Mouse (Mus musculus) stomach, postnatal 0 days (tissue): ENCODE data around the gene Katnbl1. TPM values are rescaled to one million over a fixed set of nuclear protein-coding genes. Genes with fewer than 3 reads are reported as not detected.

Experiments
- ATAC-seq: fragments of 200-750 bp; cut with Nextera tagmentation; 2 replicates; pipeline ENCODE4 v1.8.0; 2017; ENCODE audit not compliant: low FRiP score, low TSS enrichment
- DNase-seq: peaks from one replicate; pipeline ENCODE4 v3.0.0-alpha.2; 2016; ENCODE audit warnings: low spot score
- H3K27ac ChIP-seq: fragments of 300-500 bp; sonication (generic); replicated peaks from 2 replicates; pipeline ENCODE4 v1.5.1; 2014; ENCODE audit warnings: mild to moderate bottlenecking, control low read depth
- H3K27me3 ChIP-seq: fragments of 300-500 bp; sonication (generic); 2 replicates; pipeline ENCODE4 v1.6.1; 2014; ENCODE audit warnings: low read length; ENCODE audit not compliant: control insufficient read depth, insufficient read depth
- H3K36me3 ChIP-seq: fragments of 300-500 bp; sonication (generic); 2 replicates; pipeline ENCODE4 v1.6.1; 2014; ENCODE audit warnings: low read length, mixed read lengths; ENCODE audit not compliant: control insufficient read depth, insufficient read depth
- H3K4me1 ChIP-seq: fragments of 300-500 bp; sonication (generic); replicated peaks from 2 replicates; pipeline ENCODE4 v1.6.1; 2014; ENCODE audit warnings: antibody characterized with exemption; ENCODE audit not compliant: control insufficient read depth, insufficient read depth
- H3K4me2 ChIP-seq: fragments of 300-500 bp; sonication (generic); replicated peaks from 2 replicates; pipeline ENCODE4 v1.6.1; 2014; ENCODE audit warnings: low read depth, mild to moderate bottlenecking, control low read depth, moderate library complexity
- H3K4me3 ChIP-seq: fragments of 300-500 bp; sonication (generic); 2 replicates; pipeline ENCODE4 v1.5.1; 2014; ENCODE audit warnings: low read depth, low read length, control low read depth
- H3K9ac ChIP-seq: fragments of 300-500 bp; sonication (generic); 2 replicates; pipeline ENCODE4 v1.6.1; 2014; ENCODE audit warnings: mild to moderate bottlenecking, low read length, control low read depth, mixed read lengths
- H3K9me3 ChIP-seq: fragments of 300-500 bp; sonication (generic); 2 replicates; pipeline ENCODE4 v1.6.1; 2016; ENCODE audit warnings: low read length; ENCODE audit not compliant: control insufficient read depth
- CTCF ChIP-seq: IDR thresholded peaks from 2 replicates; pipeline ENCODE4 v1.5.1; 2016; ENCODE audit warnings: antibody characterized with exemption, low read depth, mild to moderate bottlenecking, moderate library complexity
- EP300 ChIP-seq: optimal IDR thresholded peaks from 2 replicates; pipeline ENCODE3; 2016; ENCODE audit warnings: antibody characterized with exemption
- WGBS: fragments of 180-500 bp; shearing (Covaris S2); extraction: QIAGEN DNeasy Blood & Tissue Kit; methylation state at CpG from one replicate; pipeline ENCODE4 v1.1.7; 2014; 5-methylcytosine and 5-hydroxymethylcytosine counted together
- polyA plus RNA-seq: library from polyadenylated mRNA; unstranded; fragments of >200 nt; fragmentation: Nextera tagmentation; extraction: Ambion mirVana; gene quantifications from 2 replicates; pipeline ENCODE4 v1.2.1, GENCODE M21; 2015

Katnbl1 gene
- 25.8 and 26.4 TPM in 2 replicates for polyA plus RNA-seq

GRCm38 (mm10) chr2:112378973-112379898 lies at the start of gene Katnbl1:
Gene Katnbl1 (plus strand): TSS chr2:112379211.
- under 1% methylated on average over 69 of the region's 72 CpGs for WGBS
- H3K4me3 ChIP-seq, result peak within 1 kb of the TSS; percentile 86
- DNase-seq, result peak; percentile 99
- peak; percentile 100 for ATAC-seq
- H3K4me2 ChIP-seq, result peak within 1 kb of the TSS; percentile 66
- H3K9ac ChIP-seq, result peak within 1 kb of the TSS; percentile 93
- H3K27me3 ChIP-seq, result no peaks in the 10 kb centered on the region
- H3K27ac ChIP-seq, result peak within 1 kb of the TSS; percentile 91
- H3K4me1 ChIP-seq, result no peaks in the 10 kb centered on the region
- H3K9me3 ChIP-seq, result no peaks in the 10 kb centered on the region
- no peak for TF ChIP-seq EP300
- peak; percentile 96 for TF ChIP-seq CTCF
- H3K36me3 ChIP-seq, result no peaks in the 10 kb centered on the region

DNA sequence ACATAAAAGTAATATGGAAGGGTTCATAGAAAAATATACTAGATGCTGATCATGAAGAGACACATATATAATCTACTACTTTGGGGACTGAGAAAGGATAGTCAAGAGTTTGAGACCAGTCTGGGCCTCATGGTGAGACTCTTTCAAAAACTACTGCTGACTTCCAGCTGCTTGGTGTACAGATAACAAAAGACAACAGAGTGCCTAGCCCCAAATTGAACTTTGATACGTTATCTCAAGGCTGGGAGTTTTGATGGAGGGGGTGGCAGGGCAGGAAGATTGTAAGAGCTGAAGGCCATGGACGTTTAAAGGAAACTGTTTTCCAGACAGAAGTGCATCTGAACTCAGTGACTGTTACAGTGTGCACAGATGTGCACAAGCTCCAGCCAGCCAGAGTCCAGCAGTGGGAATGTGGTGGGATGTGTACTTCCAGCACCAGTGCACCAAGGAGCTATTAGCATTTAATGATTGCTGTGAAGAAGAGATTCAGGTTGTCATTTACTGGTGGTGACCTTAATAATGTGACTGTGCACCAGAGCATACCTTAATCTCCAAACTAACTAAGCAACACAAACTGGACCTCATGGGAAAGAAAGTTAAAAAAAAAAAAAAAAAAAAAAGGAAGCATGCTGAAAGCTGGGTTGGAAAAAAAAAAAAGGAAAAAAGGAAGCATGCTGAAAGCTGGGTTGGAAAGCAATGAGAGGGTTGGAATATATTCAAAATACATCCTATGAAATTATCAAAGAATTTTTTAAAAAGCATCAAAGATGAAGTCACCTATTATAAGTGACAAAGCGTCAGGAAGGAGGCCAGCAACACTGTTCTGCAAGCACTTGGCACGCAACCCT lies 46.7 kb upstream of the Katnbl1 start:
- Histone ChIP-seq H3K9ac (no peak overlapping the region), H3K4me1 (no peaks in the 10 kb centered on the region), H3K36me3 (peaks cover 3% of the 10 kb centered on the region; the same call in 1 of the 2 replicates), H3K4me2 (no peak overlapping the region), H3K27me3 (no peaks in the 10 kb centered on the region), H3K4me3 (no peak overlapping the region), H3K27ac (no peak overlapping the region), H3K9me3 (no peaks in the 10 kb centered on the region)
- ATAC-seq, result no peak
- TF ChIP-seq EP300, result no peak
- TF ChIP-seq CTCF, result no peak
- DNase-seq, result no peak
- 60% methylated on average over 4 of the region's 4 CpGs for WGBS

DNA sequence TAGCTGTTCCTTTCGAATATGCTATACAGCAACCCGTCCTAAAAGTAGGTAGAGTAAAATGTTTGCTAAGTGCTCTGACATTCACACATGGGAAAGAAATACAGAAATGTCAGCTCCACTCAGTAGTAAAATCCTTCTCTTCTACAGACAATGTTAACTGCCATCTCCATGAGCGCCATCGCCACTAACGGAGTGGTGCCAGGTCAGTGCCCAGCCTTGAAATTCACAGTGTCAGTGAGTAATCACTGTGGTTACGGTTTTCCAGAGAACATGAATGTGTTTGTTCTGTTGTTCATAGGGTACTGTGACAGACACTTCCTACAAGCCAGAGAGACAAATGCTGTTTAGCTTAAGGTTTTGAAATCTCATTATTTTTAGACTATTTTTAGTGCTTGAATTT lies 41.8 kb upstream of the Katnbl1 start:
- no peaks in the 10 kb centered on the region for H3K9me3 ChIP-seq
- no peaks in the 10 kb centered on the region for H3K27me3 ChIP-seq
- H3K9ac ChIP-seq, result no peak overlapping the region
- H3K4me1 ChIP-seq, result no peaks in the 10 kb centered on the region
- no peak overlapping the region for H3K4me3 ChIP-seq
- ATAC-seq (no peak), DNase-seq (no peak)
- no peak overlapping the region for H3K27ac ChIP-seq
- H3K36me3 ChIP-seq, result peaks cover 6% of the 10 kb centered on the region; the same call in 1 of the 2 replicates
- no peak for TF ChIP-seq EP300
- TF ChIP-seq CTCF, result no peak
- WGBS, result 93% methylated on average over 6 of the region's 6 CpGs
- no peak overlapping the region for H3K4me2 ChIP-seq

DNA sequence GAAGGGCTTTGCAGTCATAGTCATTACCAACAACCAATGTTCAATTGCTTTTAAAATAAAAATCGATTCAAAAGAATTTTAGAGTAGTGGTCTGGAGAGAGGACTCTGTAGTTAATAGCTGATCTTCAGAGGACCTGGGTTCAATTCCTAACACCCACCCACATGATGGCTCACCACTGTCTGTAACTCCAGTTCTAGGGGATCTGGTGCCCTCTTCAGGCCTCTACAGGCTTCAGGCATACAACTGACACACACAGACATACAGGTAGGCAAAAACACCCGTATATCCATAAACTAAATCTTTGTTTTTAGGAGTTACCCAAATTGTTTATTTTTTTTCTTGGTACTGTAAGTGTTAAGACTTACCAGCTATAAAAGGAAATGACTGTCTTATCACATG lies 39.3 kb upstream of the Katnbl1 start:
- TF ChIP-seq EP300 (no peak), CTCF (peak; percentile 67)
- Histone ChIP-seq H3K36me3 (peaks cover 6% of the 10 kb centered on the region; the same call in 1 of the 2 replicates), H3K9ac (no peak overlapping the region), H3K27me3 (no peaks in the 10 kb centered on the region), H3K4me3 (no peak overlapping the region), H3K9me3 (no peaks in the 10 kb centered on the region), H3K4me1 (no peaks in the 10 kb centered on the region), H3K27ac (no peak overlapping the region), H3K4me2 (no peak overlapping the region)
- 93% methylated on average over 2 of the region's 2 CpGs for WGBS
- ATAC-seq, result no peak
- DNase-seq, result peak; percentile 18

DNA sequence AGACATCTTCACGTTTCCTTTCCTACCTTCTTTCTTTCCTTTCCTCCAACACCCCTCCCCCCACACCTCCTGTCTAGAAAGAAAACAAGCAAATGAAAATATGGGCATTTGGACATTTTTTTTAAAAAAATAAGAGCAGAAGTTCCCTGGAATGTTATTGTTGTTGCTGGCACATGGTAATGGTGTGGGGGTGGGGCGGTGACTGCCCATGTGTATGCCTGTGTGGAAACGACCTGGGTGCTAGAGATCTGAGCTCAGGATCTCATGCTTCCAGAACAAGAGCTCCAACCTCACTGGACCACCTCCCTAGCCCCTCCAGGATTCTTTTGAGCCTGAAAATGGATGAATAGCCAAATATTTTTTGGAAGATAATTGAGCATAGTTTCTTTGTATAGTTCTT lies 37.9 kb upstream of the Katnbl1 start:
- no peaks in the 10 kb centered on the region for H3K4me1 ChIP-seq
- no peaks in the 10 kb centered on the region for H3K9me3 ChIP-seq
- 69% methylated on average over 3 of the region's 3 CpGs for WGBS
- H3K4me3 ChIP-seq, result no peak overlapping the region
- no peaks in the 10 kb centered on the region for H3K27me3 ChIP-seq
- no peak overlapping the region for H3K4me2 ChIP-seq
- no peak overlapping the region for H3K27ac ChIP-seq
- no peak for DNase-seq
- peaks cover 6% of the 10 kb centered on the region; the same call in 1 of the 2 replicates for H3K36me3 ChIP-seq
- no peak for ATAC-seq
- TF ChIP-seq EP300 (no peak), CTCF (no peak)
- H3K9ac ChIP-seq, result no peak overlapping the region
